Mouse (Mus musculus): ENCODE results near the gene Alox12b. TPM values are rescaled to one million over a fixed set of nuclear protein-coding genes. Genes with fewer than 3 reads are reported as not detected.

The Alox12b gene
- polyA plus RNA-seq, 1 experiment from 2014 or later: 0.06 TPM

DNA sequence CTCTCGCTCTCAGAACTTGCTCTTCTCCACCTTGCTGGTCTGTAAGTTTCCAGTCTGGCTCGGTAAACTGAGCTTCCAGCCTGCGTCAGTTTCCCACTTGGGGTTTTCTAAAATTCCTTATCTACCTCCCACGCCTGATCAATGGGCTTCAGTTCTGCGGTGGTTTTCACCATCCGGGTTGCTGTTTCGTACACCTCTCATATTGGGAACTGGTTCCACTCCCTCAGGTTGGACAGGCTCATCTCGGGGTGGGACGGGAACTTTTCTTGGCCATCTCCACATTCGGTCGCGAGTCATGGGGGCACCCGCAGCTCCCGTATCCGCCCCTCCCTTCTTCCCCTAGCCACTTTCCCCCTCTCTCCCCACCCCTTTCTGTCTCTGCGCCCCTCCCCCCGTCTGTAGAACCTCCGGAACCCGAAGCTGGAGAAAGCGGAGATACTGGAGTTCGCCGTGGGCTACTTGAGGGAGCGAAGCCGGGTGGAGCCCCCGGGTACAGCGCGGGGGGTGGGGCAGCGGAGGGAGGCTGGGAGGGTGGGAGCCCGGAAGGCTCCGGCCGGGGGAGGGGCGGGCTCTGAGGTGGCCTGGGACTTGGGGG is 35.0 kb upstream of the Alox12b start:
- peak; percentile 73 for DNase-seq (ENCODE audit: low spot score)
- peaks cover 23% of the 10 kb centered on the region for H3K4me1 ChIP-seq (replicated peaks; ENCODE audit: control insufficient read depth, insufficient read depth, low read length)

GRCm38 (mm10) chr11:69122336-69122951 is 34.3 kb upstream of the Alox12b start, which contains the start of gene 9130213A22Rik:
Gene 9130213A22Rik, minus strand, starts transcription at chr11:69122589.
- Histone ChIP-seq H3K27me3 (ENCODE audit: control insufficient read depth, insufficient read depth, low read length) (peaks cover 20% of the 10 kb centered on the region), H3K4me1 (replicated peaks; ENCODE audit: control insufficient read depth, insufficient read depth, low read length) (peaks cover 21% of the 10 kb centered on the region), H3K4me2 (replicated peaks; ENCODE audit: low read depth, low read length) (peak within 1 kb of the TSS; percentile 97), H3K27ac (ENCODE audit: low read depth, low read length) (peak within 1 kb of the TSS; percentile 1), H3K9ac (ENCODE audit: low read depth, low read length) (peak within 1 kb of the TSS; percentile 61), H3K36me3 (ENCODE audit: control insufficient read depth, insufficient read depth, low read length) (no peaks in the 10 kb centered on the region), H3K9me3 (ENCODE audit: control insufficient read depth, low read length) (no peaks in the 10 kb centered on the region), H3K4me3 (ENCODE audit: low read depth, low read length) (peak within 1 kb of the TSS; percentile 78)
- ATAC-seq (ENCODE audit: low FRiP score) (peak; percentile 64), DNase-seq (ENCODE audit: low spot score) (peak; percentile 88)
- WGBS: 2% methylated on average over 58 of the region's 66 CpGs

More for the DNA sequence above, 35.0 kb upstream of the Alox12b start:
- H3K4me2 ChIP-seq (replicated peaks; ENCODE audit: low read depth, low read length): peak overlapping the region; percentile 97
- no peaks in the 10 kb centered on the region for H3K36me3 ChIP-seq (ENCODE audit: control insufficient read depth, insufficient read depth, low read length)
- no peaks in the 10 kb centered on the region for H3K9me3 ChIP-seq (ENCODE audit: control insufficient read depth, low read length)
- no peak overlapping the region; the same call in 1 of the 2 replicates for H3K27ac ChIP-seq (ENCODE audit: low read depth, low read length)
- peak overlapping the region; percentile 78 for H3K4me3 ChIP-seq (ENCODE audit: low read depth, low read length)
- ATAC-seq (ENCODE audit: low FRiP score): no peak
- H3K9ac ChIP-seq (ENCODE audit: low read depth, low read length): peak overlapping the region; percentile 61
- peaks cover 20% of the 10 kb centered on the region for H3K27me3 ChIP-seq (ENCODE audit: control insufficient read depth, insufficient read depth, low read length)
- under 1% methylated on average over 27 of the region's 32 CpGs for WGBS

DNA sequence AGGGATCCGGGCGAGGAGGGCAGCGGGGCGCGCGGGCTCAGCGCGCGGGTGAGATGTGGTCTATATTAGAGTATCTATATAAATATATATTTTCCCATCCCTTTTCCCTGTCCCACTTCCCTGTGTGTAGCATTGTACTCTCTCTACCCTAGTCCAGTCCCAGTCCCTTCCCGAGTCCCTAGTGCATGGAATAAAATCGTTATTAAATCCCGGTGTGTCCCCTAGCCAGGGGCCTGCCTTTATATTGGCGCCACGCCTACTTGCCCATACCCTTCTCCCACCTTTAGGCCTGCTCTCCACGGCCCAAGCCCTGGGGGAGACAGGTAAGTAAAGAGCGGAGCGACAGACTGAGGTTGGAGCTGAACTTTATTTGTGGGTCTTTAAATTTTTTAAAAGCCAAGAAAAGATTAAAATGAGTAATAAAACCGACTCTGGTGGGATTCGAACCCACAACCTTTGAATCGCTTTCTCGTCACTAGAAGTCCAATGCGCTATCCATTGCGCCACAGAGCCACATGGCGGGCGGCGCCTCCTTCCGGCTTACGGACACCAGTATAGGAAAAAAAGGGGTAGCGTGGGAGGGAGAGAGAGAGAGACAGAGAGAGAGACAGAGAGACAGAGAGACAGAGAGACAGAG is 33.6 kb upstream of the Alox12b start:
- H3K4me3 ChIP-seq (ENCODE audit: low read depth, low read length): peak overlapping the region; percentile 78
- peak overlapping the region; percentile 61 for H3K9ac ChIP-seq (ENCODE audit: low read depth, low read length)
- H3K9me3 ChIP-seq (ENCODE audit: control insufficient read depth, low read length): no peaks in the 10 kb centered on the region
- no peaks in the 10 kb centered on the region for H3K36me3 ChIP-seq (ENCODE audit: control insufficient read depth, insufficient read depth, low read length)
- 0 out of 2 replicates have a peak overlapping the region, but pooled peaks have one; percentile 1 for H3K27ac ChIP-seq (ENCODE audit: low read depth, low read length)
- peak; percentile 13; the same call in 1 of the 2 replicates for ATAC-seq (ENCODE audit: low FRiP score)
- H3K4me2 ChIP-seq (replicated peaks; ENCODE audit: low read depth, low read length): peak overlapping the region; percentile 97
- 0% methylated on average over 29 of the region's 29 CpGs for WGBS
- H3K27me3 ChIP-seq (ENCODE audit: control insufficient read depth, insufficient read depth, low read length): peaks cover 20% of the 10 kb centered on the region
- H3K4me1 ChIP-seq (replicated peaks; ENCODE audit: control insufficient read depth, insufficient read depth, low read length): peaks cover 19% of the 10 kb centered on the region
- DNase-seq (ENCODE audit: low spot score): peak; percentile 97

DNA sequence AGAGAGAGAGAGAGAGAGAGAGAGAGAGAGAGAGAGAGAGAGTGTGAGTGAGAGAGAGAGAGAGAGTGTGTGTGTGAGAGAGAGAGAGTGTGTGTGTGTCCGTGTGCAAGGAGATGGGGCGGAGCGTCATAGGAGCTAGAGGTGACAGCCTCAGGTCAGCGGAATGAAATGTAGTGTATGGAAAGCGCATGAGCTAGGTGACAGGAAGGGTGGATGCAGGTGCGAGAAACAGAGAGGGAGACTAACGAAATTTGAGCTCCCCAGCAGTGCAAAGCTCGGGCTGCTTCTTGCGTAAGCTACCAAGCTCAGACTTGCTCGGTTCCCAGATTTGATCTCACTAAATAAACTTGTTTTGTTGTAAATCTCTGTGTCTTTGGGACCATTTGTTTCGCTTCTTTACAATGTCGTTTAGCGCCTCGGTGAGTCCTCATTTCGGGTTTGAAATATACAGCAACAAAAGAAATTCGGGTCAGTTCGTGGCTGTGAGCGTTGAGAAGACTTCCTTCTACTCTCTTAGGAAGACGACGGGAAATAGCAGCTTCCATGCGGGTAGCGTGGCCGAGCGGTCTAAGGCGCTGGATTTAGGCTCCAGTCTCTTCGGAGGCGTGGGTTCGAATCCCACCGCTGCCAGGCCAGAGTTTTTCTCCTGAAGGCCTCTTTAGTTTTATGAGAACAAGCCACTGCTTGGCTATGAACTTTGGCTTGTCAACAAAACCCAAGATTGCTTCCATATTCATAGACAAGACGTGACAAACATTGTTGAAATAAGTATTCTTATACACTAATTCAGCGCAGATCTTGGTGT is 32.9 kb upstream of the Alox12b start:
- H3K27me3 ChIP-seq (ENCODE audit: control insufficient read depth, insufficient read depth, low read length): peaks cover 20% of the 10 kb centered on the region
- peak overlapping the region; percentile 49; the same call in 1 of the 2 replicates for H3K9ac ChIP-seq (ENCODE audit: low read depth, low read length)
- peak overlapping the region; percentile 78 for H3K4me3 ChIP-seq (ENCODE audit: low read depth, low read length)
- ATAC-seq (ENCODE audit: low FRiP score): peak; percentile 54
- peak overlapping the region; percentile 33; the same call in 1 of the 2 replicates for H3K27ac ChIP-seq (ENCODE audit: low read depth, low read length)
- peak overlapping the region; percentile 97 for H3K4me2 ChIP-seq (replicated peaks; ENCODE audit: low read depth, low read length)
- peak; percentile 97 for DNase-seq (ENCODE audit: low spot score)
- peaks cover 19% of the 10 kb centered on the region for H3K4me1 ChIP-seq (replicated peaks; ENCODE audit: control insufficient read depth, insufficient read depth, low read length)
- no peaks in the 10 kb centered on the region for H3K36me3 ChIP-seq (ENCODE audit: control insufficient read depth, insufficient read depth, low read length)
- H3K9me3 ChIP-seq (ENCODE audit: control insufficient read depth, low read length): no peaks in the 10 kb centered on the region
- under 1% methylated on average over 31 of the region's 31 CpGs for WGBS

DNA sequence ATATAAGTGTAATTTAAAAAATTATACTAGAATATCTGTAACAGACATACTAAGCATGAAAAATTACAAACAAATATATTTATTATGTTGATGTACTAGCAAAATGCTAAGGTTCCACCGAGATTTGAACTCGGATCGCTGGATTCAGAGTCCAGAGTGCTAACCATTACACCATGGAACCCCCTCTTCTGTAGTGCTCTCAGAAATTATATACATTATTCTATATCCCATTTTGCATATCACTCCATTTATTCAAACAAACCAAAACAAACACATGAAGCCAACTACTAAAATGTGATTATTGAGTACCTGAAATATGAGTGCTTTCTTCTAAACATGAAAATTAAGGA is 32.3 kb upstream of the Alox12b start:
- H3K27me3 ChIP-seq (ENCODE audit: control insufficient read depth, insufficient read depth, low read length): peaks cover 20% of the 10 kb centered on the region
- no peak overlapping the region for H3K27ac ChIP-seq (ENCODE audit: low read depth, low read length)
- peaks cover 19% of the 10 kb centered on the region for H3K4me1 ChIP-seq (replicated peaks; ENCODE audit: control insufficient read depth, insufficient read depth, low read length)
- H3K36me3 ChIP-seq (ENCODE audit: control insufficient read depth, insufficient read depth, low read length): no peaks in the 10 kb centered on the region
- H3K4me2 ChIP-seq (replicated peaks; ENCODE audit: low read depth, low read length): no peak overlapping the region
- H3K4me3 ChIP-seq (ENCODE audit: low read depth, low read length): peak overlapping the region; percentile 78; the same call in 1 of the 2 replicates
- DNase-seq (ENCODE audit: low spot score) (peak; percentile 83), ATAC-seq (ENCODE audit: low FRiP score) (peak; percentile 66)
- no peak overlapping the region for H3K9ac ChIP-seq (ENCODE audit: low read depth, low read length)
- 0% methylated on average over 3 of the region's 3 CpGs for WGBS
- H3K9me3 ChIP-seq (ENCODE audit: control insufficient read depth, low read length): no peaks in the 10 kb centered on the region

- Histone ChIP-seq H3K4me3 (ENCODE audit: low read depth, low read length) (peak overlapping the region; percentile 51), H3K27me3 (ENCODE audit: control insufficient read depth, insufficient read depth, low read length) (peaks cover 17% of the 10 kb centered on the region), H3K4me2 (replicated peaks; ENCODE audit: low read depth, low read length) (peak overlapping the region; percentile 77), H3K27ac (ENCODE audit: low read depth, low read length) (no peak overlapping the region), H3K9ac (ENCODE audit: low read depth, low read length) (peak overlapping the region; percentile 46; the same call in 1 of the 2 replicates), H3K9me3 (ENCODE audit: control insufficient read depth, low read length) (no peaks in the 10 kb centered on the region), H3K36me3 (ENCODE audit: control insufficient read depth, insufficient read depth, low read length) (no peaks in the 10 kb centered on the region), H3K4me1 (replicated peaks; ENCODE audit: control insufficient read depth, insufficient read depth, low read length) (peaks cover 16% of the 10 kb centered on the region)
- WGBS: under 1% methylated on average over 24 of the region's 24 CpGs
- peak; percentile 57; the same call in 1 of the 2 replicates for ATAC-seq (ENCODE audit: low FRiP score)
- peak; percentile 89 for DNase-seq (ENCODE audit: low spot score)
Observed at GRCm38 (mm10) chr11:69125041-69125851, 31.5 kb upstream of the Alox12b start.

DNA sequence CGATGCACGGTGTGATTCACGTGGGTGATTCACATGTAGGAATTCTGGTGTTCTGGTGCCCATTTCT is 31.1 kb upstream of the Alox12b start, which contains the start of gene Aloxe3:
Gene Aloxe3 (plus strand): TSS at position 45 of the 67 bp plus-strand sequence.
- H3K27me3 ChIP-seq (ENCODE audit: control insufficient read depth, insufficient read depth, low read length): peaks cover 13% of the 10 kb centered on the region
- no peaks in the 10 kb centered on the region for H3K36me3 ChIP-seq (ENCODE audit: control insufficient read depth, insufficient read depth, low read length)
- peaks cover 14% of the 10 kb centered on the region; the same call in 1 of the 2 replicates for H3K4me1 ChIP-seq (replicated peaks; ENCODE audit: control insufficient read depth, insufficient read depth, low read length)
- H3K9ac ChIP-seq (ENCODE audit: low read depth, low read length): peak within 1 kb of the TSS; percentile 46; the same call in 1 of the 2 replicates
- 6% methylated on average over 3 of the region's 3 CpGs for WGBS
- H3K4me3 ChIP-seq (ENCODE audit: low read depth, low read length): peak within 1 kb of the TSS; percentile 51
- H3K27ac ChIP-seq (ENCODE audit: low read depth, low read length): no peak within 1 kb of the TSS
- H3K9me3 ChIP-seq (ENCODE audit: control insufficient read depth, low read length): no peaks in the 10 kb centered on the region
- peak within 1 kb of the TSS; percentile 77 for H3K4me2 ChIP-seq (replicated peaks; ENCODE audit: low read depth, low read length)
- DNase-seq (ENCODE audit: low spot score): no peak
- ATAC-seq (ENCODE audit: low FRiP score): no peak
